21 mouse cellular contexts compared by ENCODE assay signal in genomic region chr2:125379206-125379605, GRCm38 (mm10).
DNase-seq lines count a peak whose midpoint lies in the region; ATAC-seq and TF ChIP-seq lines count a peak whose summit lies in the region.
"Had no signal": no experiment of that assay in that cellular context is flagged by ENCODE, and none has a peak within 500 bp of the region (broad histone marks: within the 10 kb centered on the region; RNA-seq: fewer than 3 reads in every experiment).

No protein-coding gene starts in this region.

- no peaks in the 10 kb centered on the region for H3K9me3 ChIP-seq in hindbrain, postnatal 0 days (ENCODE audit: low read length)
- no peaks in the 10 kb centered on the region for H3K9me3 ChIP-seq in hindbrain, embryonic 13.5 days
- no peaks in the 10 kb centered on the region for H3K9me3 ChIP-seq in stomach, postnatal 0 days (ENCODE audit: control insufficient read depth, low read length)
- H3K9me3 ChIP-seq: forebrain, embryonic 10.5 days; heart, embryonic 13.5 days; hindbrain, embryonic 10.5 days had no signal

- peak; percentile 41 for DNase-seq in heart, adult 11 months
- DNase-seq in heart, postnatal 14 days: no peak
- DNase-seq in hindbrain, postnatal 0 days (ENCODE audit: low spot score): no peak
- DNase-seq in layer of hippocampus, adult 2 months (ENCODE audit: low spot score in 2 of 2): no peak
- DNase-seq in layer of hippocampus, postnatal 36 days: no peak
- DNase-seq in stomach, postnatal 0 days (ENCODE audit: low spot score): no peak
- no peak for DNase-seq in left cerebral cortex, postnatal 10 days (ENCODE audit: extremely low spot score in 1 of 2, low spot score in 2 of 2)
- DNase-seq: adrenal gland, adult 2 months; adrenal gland, postnatal 14 days; cerebellum, adult 11 months; cerebellum, adult 2 months; cerebellum, adult 9-11 months; gastrocnemius, postnatal 25 days; heart, postnatal 36 days had no signal

- no peak overlapping the region for H3K4me3 ChIP-seq in hindbrain, postnatal 0 days (ENCODE audit: low read length)
- H3K4me3 ChIP-seq in hindbrain, embryonic 13.5 days: no peak overlapping the region
- H3K4me3 ChIP-seq in layer of hippocampus, adult 2 months: no peak overlapping the region
- no peak overlapping the region for H3K4me3 ChIP-seq in stomach, postnatal 0 days (ENCODE audit: low read depth, low read length)
- H3K4me3 ChIP-seq: forebrain, embryonic 10.5 days; heart, embryonic 13.5 days; hindbrain, embryonic 10.5 days had no signal

- 84% methylated on average over 2 of the region's 2 CpGs for WGBS in hindbrain, postnatal 0 days
- 88% methylated on average over 2 of the region's 2 CpGs for WGBS in hindbrain, embryonic 13.5 days
- WGBS in stomach, postnatal 0 days: 79% methylated on average over 2 of the region's 2 CpGs

- no peak overlapping the region for H3K9ac ChIP-seq in hindbrain, postnatal 0 days (replicated peaks; ENCODE audit: low read length)
- no peak overlapping the region for H3K9ac ChIP-seq in hindbrain, embryonic 13.5 days
- H3K9ac ChIP-seq in stomach, postnatal 0 days (ENCODE audit: low read length): no peak overlapping the region
- H3K9ac ChIP-seq: heart, embryonic 13.5 days; hindbrain, embryonic 14.5 days had no signal

- TF ChIP-seq CTCF in hindbrain, postnatal 0 days (IDR thresholded peaks at IDR 0.05; ENCODE audit: low read depth): peak; percentile 47
- TF ChIP-seq CTCF in layer of hippocampus, adult 2 months (conservative IDR thresholded peaks at IDR 0.05): peak; percentile 26
- peak; percentile 57 for TF ChIP-seq CTCF in stomach, postnatal 0 days (IDR thresholded peaks at IDR 0.05; ENCODE audit: low read depth)

- no peaks in the 10 kb centered on the region for H3K36me3 ChIP-seq in hindbrain, postnatal 0 days (ENCODE audit: insufficient read depth, low read length)
- H3K36me3 ChIP-seq in hindbrain, embryonic 13.5 days: peaks cover 9% of the 10 kb centered on the region; the same call in 1 of the 2 replicates
- H3K36me3 ChIP-seq in stomach, postnatal 0 days (ENCODE audit: control insufficient read depth, insufficient read depth, low read length): no peaks in the 10 kb centered on the region; the same call in 1 of the 2 replicates

- no peak overlapping the region for H3K27ac ChIP-seq in hindbrain, postnatal 0 days
- H3K27ac ChIP-seq in hindbrain, embryonic 13.5 days: no peak overlapping the region
- H3K27ac ChIP-seq in layer of hippocampus, adult 2 months: no peak overlapping the region
- no peak overlapping the region for H3K27ac ChIP-seq in stomach, postnatal 0 days (replicated peaks)
- H3K27ac ChIP-seq: forebrain, embryonic 10.5 days; heart, embryonic 13.5 days; hindbrain, embryonic 10.5 days; hindbrain, embryonic 14.5 days had no signal

- no peak for ATAC-seq in hindbrain, postnatal 0 days
- no peak for ATAC-seq in hindbrain, embryonic 13.5 days (ENCODE audit: low FRiP score)
- no peak for ATAC-seq in stomach, postnatal 0 days (ENCODE audit: low FRiP score, low TSS enrichment)
- ATAC-seq: CD4-positive, CD25-positive, alpha-beta regulatory T cell, adult 4 months; forebrain, embryonic 14.5 days had no signal

- intact Hi-C loops in heart, postnatal 14 days (cut with DNase I): no loop called here
- intact Hi-C loops in left cerebral cortex, postnatal 10 days (cut with DNase I): no loop called here

- no peak for TF ChIP-seq EP300 in stomach, postnatal 0 days (optimal IDR thresholded peaks at IDR 0.05)

- no peak overlapping the region for H3K4me2 ChIP-seq in hindbrain, postnatal 0 days (ENCODE audit: low read depth, low read length)
- H3K4me2 ChIP-seq in hindbrain, embryonic 13.5 days: no peak overlapping the region
- H3K4me2 ChIP-seq in stomach, postnatal 0 days (replicated peaks; ENCODE audit: low read depth): no peak overlapping the region
- H3K4me2 ChIP-seq: heart, embryonic 13.5 days; hindbrain, embryonic 14.5 days had no signal

- H3K4me1 ChIP-seq in hindbrain, postnatal 0 days (ENCODE audit: insufficient read depth, low read length): no peaks in the 10 kb centered on the region
- no peaks in the 10 kb centered on the region for H3K4me1 ChIP-seq in hindbrain, embryonic 13.5 days (replicated peaks)
- H3K4me1 ChIP-seq in stomach, postnatal 0 days (replicated peaks; ENCODE audit: control insufficient read depth, insufficient read depth): no peaks in the 10 kb centered on the region
- H3K4me1 ChIP-seq: hindbrain, embryonic 10.5 days had no signal

- no peaks in the 10 kb centered on the region for H3K27me3 ChIP-seq in hindbrain, postnatal 0 days (ENCODE audit: insufficient read depth, low read length)
- H3K27me3 ChIP-seq in hindbrain, embryonic 13.5 days: no peaks in the 10 kb centered on the region
- no peaks in the 10 kb centered on the region for H3K27me3 ChIP-seq in stomach, postnatal 0 days (ENCODE audit: control insufficient read depth, insufficient read depth, low read length)
- H3K27me3 ChIP-seq: heart, embryonic 13.5 days had no signal
